Mouse (Mus musculus) kidney, embryonic 14.5 days (tissue): ENCODE data around the gene Spink2. TPM values are rescaled to one million over a fixed set of nuclear protein-coding genes. Genes with fewer than 3 reads are reported as not detected.
"Not testable (repeated sequence)": the region's sequence is repeated elsewhere in the genome, so short reads cannot be mapped to it uniquely, and the experiment has no call there.

Experiments used
- ATAC-seq: fragments of 200-750 bp; cut with Nextera tagmentation; 2 replicates; pipeline ENCODE4 v1.8.0; 2017; ENCODE audit warnings: moderate number of reproducible peaks, mild to moderate bottlenecking, moderate TSS enrichment, moderate library complexity; ENCODE audit not compliant: low FRiP score, low TSS enrichment
- H3K27ac ChIP-seq: fragments of 300-500 bp; sonication (generic); 2 replicates; pipeline ENCODE4 v1.5.1; 2014; ENCODE audit warnings: low read depth, mild to moderate bottlenecking, low read length, moderate library complexity, mixed read lengths
- H3K27me3 ChIP-seq: fragments of 300-500 bp; sonication (generic); 2 replicates; pipeline ENCODE4 v1.6.1; 2014; ENCODE audit warnings: mild to moderate bottlenecking, low read length; ENCODE audit not compliant: control insufficient read depth, insufficient read depth
- H3K36me3 ChIP-seq: fragments of 300-500 bp; sonication (generic); 2 replicates; pipeline ENCODE4 v1.6.1; 2014; ENCODE audit warnings: low read length, mixed read lengths; ENCODE audit not compliant: control insufficient read depth, insufficient read depth
- H3K4me1 ChIP-seq: fragments of 300-500 bp; sonication (generic); 2 replicates; pipeline ENCODE4 v1.6.1; 2014; ENCODE audit warnings: low read length, mixed read lengths; ENCODE audit not compliant: control insufficient read depth, insufficient read depth
- H3K4me2 ChIP-seq: fragments of 300-500 bp; sonication (generic); replicated peaks from 2 replicates; pipeline ENCODE4 v1.6.1; 2014; ENCODE audit warnings: low read depth, mild to moderate bottlenecking, low read length
- H3K4me3 ChIP-seq: fragments of 300-500 bp; sonication (generic); 2 replicates; pipeline ENCODE4 v1.5.1; 2014; ENCODE audit warnings: mild to moderate bottlenecking, low read length
- H3K9ac ChIP-seq: fragments of 300-500 bp; sonication (generic); 2 replicates; pipeline ENCODE4 v1.6.1; 2014; ENCODE audit warnings: low read depth, mild to moderate bottlenecking, low read length, moderate library complexity
- H3K9me3 ChIP-seq: fragments of 300-500 bp; sonication (generic); 2 replicates; pipeline ENCODE4 v1.6.1; 2016; ENCODE audit warnings: low read length; ENCODE audit not compliant: control insufficient read depth
- WGBS: fragments of 180-500 bp; shearing (Covaris S2); extraction: QIAGEN DNeasy Blood & Tissue Kit; methylation state at CpG from one replicate; pipeline ENCODE4 v1.1.7; 2014; 5-methylcytosine and 5-hydroxymethylcytosine counted together
- polyA plus RNA-seq: library from polyadenylated mRNA; unstranded; fragments of >200 nt; fragmentation: Nextera tagmentation; extraction: Ambion mirVana; gene quantifications from 2 replicates; pipeline ENCODE4 v1.2.1, GENCODE M21; 2014

Gene Spink2
- polyA plus RNA-seq, 1 experiment from 2014 or later, result 1.6 TPM

GRCm38 (mm10) chr5:77188738-77189137 is 22.5 kb downstream of the Spink2 start:
- Histone ChIP-seq H3K27ac (no peak overlapping the region), H3K27me3 (no peaks in the 10 kb centered on the region), H3K9me3 (0 out of 2 replicates have a peak, but pooled peaks cover 3% of the 10 kb centered on the region), H3K4me3 (no peak overlapping the region), H3K9ac (no peak overlapping the region), H3K4me1 (no peaks in the 10 kb centered on the region), H3K4me2 (no peak overlapping the region), H3K36me3 (no peaks in the 10 kb centered on the region)
- 52% methylated on average over 3 of the region's 3 CpGs for WGBS
- ATAC-seq, result no peak

DNA sequence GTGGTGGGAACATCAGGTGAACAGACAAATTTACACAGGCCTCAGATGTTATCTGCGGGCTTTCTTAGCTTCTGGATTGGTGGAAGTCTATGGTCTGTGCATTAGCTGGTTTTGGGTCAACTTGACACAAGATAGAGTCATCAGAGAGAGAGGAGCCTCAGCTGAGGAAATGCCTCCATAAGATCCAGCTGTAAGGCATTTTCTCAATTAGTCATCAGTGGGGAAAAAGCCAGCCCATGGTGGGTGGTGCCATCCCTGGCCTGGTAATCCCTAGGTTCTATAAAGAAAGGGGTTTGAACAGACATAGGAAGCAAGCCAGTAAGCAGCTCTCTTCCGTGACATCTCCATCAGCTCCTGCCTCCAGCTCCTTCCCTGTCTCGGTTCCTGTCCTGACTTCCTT is 25.9 kb downstream of the Spink2 start:
- ATAC-seq, result no peak
- no peaks in the 10 kb centered on the region for H3K36me3 ChIP-seq
- H3K4me1 ChIP-seq, result no peaks in the 10 kb centered on the region
- H3K27ac ChIP-seq, result no peak overlapping the region
- H3K4me3 ChIP-seq, result no peak overlapping the region
- H3K27me3 ChIP-seq, result no peaks in the 10 kb centered on the region
- 94% methylated on average over 3 of the region's 3 CpGs for WGBS
- 0 out of 2 replicates have a peak, but pooled peaks cover 3% of the 10 kb centered on the region for H3K9me3 ChIP-seq
- H3K4me2 ChIP-seq, result no peak overlapping the region
- H3K9ac ChIP-seq, result no peak overlapping the region

- not testable (repeated sequence) for H3K4me1 ChIP-seq, H3K36me3 ChIP-seq, H3K9me3 ChIP-seq, H3K27ac ChIP-seq, H3K4me3 ChIP-seq, H3K27me3 ChIP-seq, H3K9ac ChIP-seq, H3K4me2 ChIP-seq, ATAC-seq
- 67% methylated on average over 5 of the region's 5 CpGs for WGBS
These were observed 27.4 kb downstream of the Spink2 start for GRCm38 (mm10) chr5:77183876-77184275.

DNA sequence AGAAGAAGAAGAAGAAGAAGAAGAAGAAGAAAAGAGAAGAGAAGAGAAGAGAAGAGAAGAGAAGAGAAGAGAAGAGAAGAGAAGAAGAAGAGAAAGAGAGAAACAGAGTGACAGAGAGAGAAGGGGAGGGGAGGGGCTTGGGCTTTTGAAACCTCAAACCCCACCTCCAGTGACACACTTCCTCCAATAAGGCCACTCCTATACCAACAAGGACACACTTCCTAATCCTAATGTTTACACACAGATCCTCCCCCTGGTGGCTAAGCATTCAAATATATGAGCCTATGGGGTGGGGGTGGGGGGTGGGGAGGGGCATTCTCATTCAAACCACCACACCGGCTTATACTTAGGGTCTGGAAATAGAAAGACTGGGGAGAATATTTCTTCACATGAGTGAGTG is 27.9 kb downstream of the Spink2 start:
- no peak overlapping the region for H3K4me2 ChIP-seq
- ATAC-seq, result no peak
- H3K4me3 ChIP-seq, result no peak overlapping the region
- no peaks in the 10 kb centered on the region for H3K36me3 ChIP-seq
- no peak overlapping the region for H3K9ac ChIP-seq
- no peaks in the 10 kb centered on the region for H3K4me1 ChIP-seq
- H3K9me3 ChIP-seq, result 0 out of 2 replicates have a peak, but pooled peaks cover 3% of the 10 kb centered on the region
- H3K27ac ChIP-seq, result no peak overlapping the region
- WGBS, result 64% methylated on average over 1 of the region's 1 CpGs
- H3K27me3 ChIP-seq, result 0 out of 2 replicates have a peak, but pooled peaks cover 3% of the 10 kb centered on the region

DNA sequence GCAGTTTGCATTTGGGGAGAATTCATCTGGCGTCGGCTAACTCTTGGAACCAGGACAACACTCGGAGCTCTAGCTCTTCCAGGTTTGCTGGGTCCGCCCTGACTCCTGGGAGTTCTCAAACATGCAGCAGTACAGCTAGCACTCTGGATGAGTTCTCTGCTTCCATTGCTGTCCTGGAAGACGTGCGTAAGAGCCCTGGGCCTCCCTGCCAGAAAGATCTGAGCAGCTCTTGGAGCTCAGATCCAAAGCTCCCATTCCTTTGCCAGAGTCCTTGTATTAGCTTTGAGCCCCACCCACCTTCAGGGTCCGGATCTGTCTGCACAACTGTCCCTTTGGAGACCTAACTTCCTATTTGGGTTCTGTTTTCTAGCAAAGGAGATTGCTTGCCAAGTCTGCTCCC is 29.8 kb downstream of the Spink2 start:
- Histone ChIP-seq H3K4me2 (no peak overlapping the region), H3K27ac (no peak overlapping the region), H3K36me3 (no peaks in the 10 kb centered on the region), H3K4me3 (no peak overlapping the region), H3K9ac (no peak overlapping the region), H3K9me3 (no peaks in the 10 kb centered on the region), H3K27me3 (0 out of 2 replicates have a peak, but pooled peaks cover 3% of the 10 kb centered on the region), H3K4me1 (0 out of 2 replicates have a peak, but pooled peaks cover 3% of the 10 kb centered on the region)
- 77% methylated on average over 7 of the region's 7 CpGs for WGBS
- no peak for ATAC-seq

DNA sequence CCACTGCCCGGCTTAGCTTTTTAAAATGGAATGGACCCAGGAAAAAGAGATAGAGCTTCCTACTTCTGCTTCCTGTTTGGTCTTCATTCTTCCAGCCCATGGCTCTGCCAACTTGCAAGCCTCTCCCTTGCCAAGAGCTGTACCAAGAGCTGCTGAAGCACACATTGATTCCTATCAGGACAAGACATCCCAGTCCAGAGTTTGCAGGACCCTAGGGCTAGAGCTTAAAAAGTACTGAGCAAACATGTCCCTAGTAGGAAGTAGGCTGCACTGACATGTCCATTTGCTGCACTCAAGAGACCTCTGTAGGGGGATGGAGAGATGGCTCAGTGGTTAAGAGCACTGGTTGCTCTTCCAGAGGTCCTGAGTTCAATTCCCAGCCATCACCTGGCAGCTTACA is 32.3 kb downstream of the Spink2 start:
- Histone ChIP-seq H3K27me3 (0 out of 2 replicates have a peak, but pooled peaks cover 3% of the 10 kb centered on the region), H3K27ac (no peak overlapping the region), H3K9ac (no peak overlapping the region), H3K4me1 (0 out of 2 replicates have a peak, but pooled peaks cover 3% of the 10 kb centered on the region), H3K36me3 (no peaks in the 10 kb centered on the region), H3K9me3 (no peaks in the 10 kb centered on the region), H3K4me2 (no peak overlapping the region), H3K4me3 (no peak overlapping the region)
- WGBS, result 95% methylated on average over 1 of the region's 1 CpGs
- no peak for ATAC-seq

GRCm38 (mm10) chr5:77178008-77178407 is 33.3 kb downstream of the Spink2 start:
- H3K4me1 ChIP-seq, result 0 out of 2 replicates have a peak, but pooled peaks cover 3% of the 10 kb centered on the region
- 0 out of 2 replicates have a peak, but pooled peaks cover 3% of the 10 kb centered on the region for H3K27me3 ChIP-seq
- no peak overlapping the region for H3K4me3 ChIP-seq
- H3K27ac ChIP-seq, result no peak overlapping the region
- H3K36me3 ChIP-seq, result no peaks in the 10 kb centered on the region
- H3K9me3 ChIP-seq, result no peaks in the 10 kb centered on the region
- no peak overlapping the region for H3K4me2 ChIP-seq
- 15% methylated on average over 9 of the region's 9 CpGs for WGBS
- no peak overlapping the region for H3K9ac ChIP-seq
- peak; percentile 72 for ATAC-seq

DNA sequence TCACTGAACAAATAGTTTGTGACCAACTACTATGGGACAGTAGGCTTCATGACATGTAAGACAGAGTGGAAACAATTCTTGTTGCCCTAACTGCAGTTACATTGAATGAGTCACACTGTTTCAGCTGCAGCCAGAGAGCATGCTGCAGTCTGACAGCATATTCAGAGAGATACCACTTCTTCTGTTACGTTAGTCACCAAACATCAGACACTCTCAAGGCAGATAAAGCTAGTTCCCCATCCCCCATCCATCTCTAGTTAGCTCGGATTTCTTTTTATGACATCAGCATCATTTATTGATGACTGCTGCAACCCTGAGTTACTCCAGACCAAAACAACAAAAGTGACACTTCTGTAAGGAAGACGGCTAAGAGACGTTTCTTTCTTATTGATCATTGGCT is 36.5 kb downstream of the Spink2 start:
- 0 out of 2 replicates have a peak, but pooled peaks cover under 1% of the 10 kb centered on the region for H3K27me3 ChIP-seq
- no peaks in the 10 kb centered on the region for H3K36me3 ChIP-seq
- H3K9me3 ChIP-seq, result no peaks in the 10 kb centered on the region
- no peak for ATAC-seq
- H3K4me2 ChIP-seq, result no peak overlapping the region
- H3K9ac ChIP-seq, result no peak overlapping the region
- WGBS, result 55% methylated on average over 4 of the region's 4 CpGs
- H3K27ac ChIP-seq, result no peak overlapping the region
- H3K4me1 ChIP-seq, result 0 out of 2 replicates have a peak, but pooled peaks cover 3% of the 10 kb centered on the region
- no peak overlapping the region for H3K4me3 ChIP-seq

DNA sequence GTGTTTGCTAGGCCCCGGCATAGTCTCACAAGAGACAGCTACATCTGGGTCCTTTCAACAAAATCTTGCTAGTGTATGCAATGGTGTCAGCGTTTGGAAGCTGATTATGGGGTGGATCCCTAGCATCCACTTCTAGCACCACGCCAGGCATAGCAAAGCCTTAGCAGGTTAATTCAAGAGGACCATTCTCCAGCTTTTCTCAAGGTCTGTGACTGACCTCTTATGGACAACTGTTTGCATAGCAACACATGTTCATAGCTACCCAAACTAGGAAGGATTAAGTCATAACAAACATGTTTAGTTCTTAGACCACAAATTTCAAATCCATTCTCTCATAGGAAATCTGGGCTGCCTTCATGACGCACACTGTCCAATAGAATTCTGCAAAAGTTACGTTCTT is 40.7 kb downstream of the Spink2 start:
- H3K27ac ChIP-seq, result no peak overlapping the region
- WGBS, result 66% methylated on average over 5 of the region's 5 CpGs
- ATAC-seq, result no peak
- no peak overlapping the region for H3K9ac ChIP-seq
- H3K27me3 ChIP-seq, result no peaks in the 10 kb centered on the region
- no peak overlapping the region for H3K4me2 ChIP-seq
- no peaks in the 10 kb centered on the region for H3K9me3 ChIP-seq
- no peaks in the 10 kb centered on the region for H3K4me1 ChIP-seq
- H3K36me3 ChIP-seq, result no peaks in the 10 kb centered on the region
- H3K4me3 ChIP-seq, result no peak overlapping the region
